Mouse (Mus musculus): ENCODE measurements around the gene Bmp8a. TPM values are rescaled to one million over a fixed set of nuclear protein-coding genes. Genes with fewer than 3 reads are reported as not detected.
"Not testable (repeated sequence)": the region's sequence is repeated elsewhere in the genome, so short reads cannot be mapped to it uniquely, and the experiment has no call there.

Gene Bmp8a
- total and polyA plus RNA-seq, 2 experiments from 2014 or later, result 0.15 to 0.90 TPM

GRCm38 (mm10) chr4:123286790-123287189 is 56.3 kb downstream of the Bmp8a start:
- Histone ChIP-seq H3K27me3 (ENCODE audit: insufficient read depth, low read length) (no peaks in the 10 kb centered on the region), H3K9ac (no peak overlapping the region), H3K4me3 (ENCODE audit: low read depth, low read length) (no peak overlapping the region), H3K27ac (ENCODE audit: low read depth, low read length) (no peak overlapping the region), H3K4me2 (ENCODE audit: low read depth) (no peak overlapping the region), H3K9me3 (ENCODE audit: low read length) (no peaks in the 10 kb centered on the region), H3K4me1 (ENCODE audit: insufficient read depth) (peaks cover 21% of the 10 kb centered on the region), H3K36me3 (ENCODE audit: insufficient read depth) (peaks cover 40% of the 10 kb centered on the region)
- DNase-seq (no peak), ATAC-seq (no peak)
- TF ChIP-seq CTCF (IDR thresholded peaks at IDR 0.05; ENCODE audit: low read depth), result no peak
- 93% methylated on average over 2 of the region's 2 CpGs for WGBS

- 0 out of 2 replicates have a peak overlapping the region, but pooled peaks have one; percentile 54 for H3K4me3 ChIP-seq (ENCODE audit: low read depth, low read length)
- no peak for TF ChIP-seq CTCF (IDR thresholded peaks at IDR 0.05; ENCODE audit: low read depth)
- no peak overlapping the region for H3K9ac ChIP-seq
- H3K4me1 ChIP-seq (ENCODE audit: insufficient read depth), result peaks cover 21% of the 10 kb centered on the region
- H3K4me2 ChIP-seq (ENCODE audit: low read depth), result peak overlapping the region; percentile 86
- H3K27ac ChIP-seq (ENCODE audit: low read depth, low read length), result no peak overlapping the region
- no peaks in the 10 kb centered on the region for H3K27me3 ChIP-seq (ENCODE audit: insufficient read depth, low read length)
- no peaks in the 10 kb centered on the region for H3K9me3 ChIP-seq (ENCODE audit: low read length)
- ATAC-seq (no peak), DNase-seq (no peak)
- 76% methylated on average over 6 of the region's 6 CpGs for WGBS
- peaks cover 27% of the 10 kb centered on the region for H3K36me3 ChIP-seq (ENCODE audit: insufficient read depth)
Observed at GRCm38 (mm10) chr4:123284731-123285624, 58.1 kb downstream of the Bmp8a start.

DNA sequence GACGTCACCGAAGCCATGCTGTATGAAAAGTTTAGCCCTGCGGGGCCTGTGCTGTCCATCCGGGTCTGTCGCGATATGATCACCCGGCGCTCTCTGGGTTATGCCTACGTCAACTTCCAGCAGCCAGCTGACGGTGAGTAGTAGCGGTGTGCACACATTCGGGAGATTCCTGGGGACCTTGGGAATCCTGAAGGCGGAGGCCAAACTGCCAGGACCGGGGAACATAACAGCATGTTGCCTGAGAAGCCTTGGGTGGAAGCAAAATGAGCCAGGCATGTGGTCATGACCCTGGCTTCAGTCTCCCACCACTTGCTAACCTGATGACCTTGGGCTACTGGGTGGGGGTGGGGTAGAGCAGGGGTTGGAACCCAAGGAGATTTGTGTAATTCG is 59.4 kb downstream of the Bmp8a start:
- H3K36me3 ChIP-seq (ENCODE audit: insufficient read depth), result peaks cover 14% of the 10 kb centered on the region
- H3K9ac ChIP-seq, result peak overlapping the region; percentile 72
- ATAC-seq, result peak; percentile 42
- peak; percentile 26 for DNase-seq
- peak overlapping the region; percentile 86 for H3K4me2 ChIP-seq (ENCODE audit: low read depth)
- WGBS, result under 1% methylated on average over 12 of the region's 15 CpGs
- peak overlapping the region; percentile 54 for H3K4me3 ChIP-seq (ENCODE audit: low read depth, low read length)
- not testable (repeated sequence) for H3K9me3 ChIP-seq (ENCODE audit: low read length); H3K27ac ChIP-seq (ENCODE audit: low read depth, low read length); H3K27me3 ChIP-seq (ENCODE audit: insufficient read depth, low read length)
- peaks cover 21% of the 10 kb centered on the region for H3K4me1 ChIP-seq (ENCODE audit: insufficient read depth)

DNA sequence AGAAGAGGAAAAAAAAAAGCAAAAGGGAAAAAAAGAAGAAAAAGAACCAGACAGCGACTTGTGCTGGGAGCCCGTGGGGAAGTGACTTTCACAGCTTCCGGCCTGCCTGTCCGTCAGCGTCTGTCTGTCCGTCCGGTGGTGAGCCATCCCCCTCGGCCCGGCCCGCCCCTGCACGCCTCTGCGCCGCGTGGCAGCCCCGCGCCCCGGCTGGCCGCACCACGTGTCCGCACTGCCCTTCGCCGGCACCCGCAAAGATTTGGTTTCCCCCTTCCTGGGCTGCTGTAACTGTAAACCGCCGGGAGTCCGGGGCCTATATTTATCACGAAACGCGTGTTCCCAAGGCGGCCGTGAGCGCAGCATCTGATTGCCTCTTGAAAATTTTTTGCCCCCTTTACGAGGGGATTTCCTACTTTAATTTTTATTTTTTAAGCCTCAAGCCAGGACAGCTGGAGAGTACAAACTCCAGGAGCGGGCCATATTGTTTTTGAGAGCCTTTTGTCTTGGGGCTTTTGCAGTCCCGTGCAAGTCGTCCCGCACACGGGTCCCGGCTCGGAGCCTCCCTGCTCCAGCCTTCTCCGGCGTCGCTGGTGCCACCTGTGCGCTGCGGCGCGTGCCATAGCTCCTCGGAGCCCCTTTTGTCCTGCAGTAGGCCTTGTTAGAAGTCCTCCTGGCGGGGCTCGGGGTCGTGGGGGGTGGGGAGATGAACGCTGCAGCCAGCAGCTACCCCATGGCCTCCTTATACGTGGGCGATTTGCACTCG is 60.0 kb downstream of the Bmp8a start:
- DNase-seq (peak; percentile 24), ATAC-seq (peak; percentile 74)
- H3K9me3 ChIP-seq (ENCODE audit: low read length); H3K27me3 ChIP-seq (ENCODE audit: insufficient read depth, low read length); H3K36me3 ChIP-seq (ENCODE audit: insufficient read depth): not testable (repeated sequence)
- H3K4me2 ChIP-seq (ENCODE audit: low read depth), result peak overlapping the region; percentile 86
- peak overlapping the region; percentile 54 for H3K4me3 ChIP-seq (ENCODE audit: low read depth, low read length)
- H3K4me1 ChIP-seq (ENCODE audit: insufficient read depth), result peaks cover 21% of the 10 kb centered on the region
- H3K27ac ChIP-seq (ENCODE audit: low read depth, low read length), result peak overlapping the region; percentile 70; the same call in 1 of the 2 replicates
- H3K9ac ChIP-seq, result peak overlapping the region; percentile 72
- 3% methylated on average over 39 of the region's 55 CpGs for WGBS

GRCm38 (mm10) chr4:123282500-123282899 is 60.6 kb downstream of the Bmp8a start:
- Histone ChIP-seq H3K27ac (ENCODE audit: low read depth, low read length) (peak overlapping the region; percentile 70; the same call in 1 of the 2 replicates), H3K4me3 (ENCODE audit: low read depth, low read length) (peak overlapping the region; percentile 54), H3K4me1 (ENCODE audit: insufficient read depth) (peaks cover 21% of the 10 kb centered on the region), H3K27me3 (ENCODE audit: insufficient read depth, low read length) (no peaks in the 10 kb centered on the region), H3K4me2 (ENCODE audit: low read depth) (peak overlapping the region; percentile 86), H3K9me3 (ENCODE audit: low read length) (no peaks in the 10 kb centered on the region), H3K36me3 (ENCODE audit: insufficient read depth) (peaks cover 6% of the 10 kb centered on the region), H3K9ac (peak overlapping the region; percentile 72)
- peak; percentile 89 for TF ChIP-seq CTCF (IDR thresholded peaks at IDR 0.05; ENCODE audit: low read depth)
- DNase-seq, result peak; percentile 85
- peak; percentile 90 for ATAC-seq
- WGBS, result 2% methylated on average over 25 of the region's 25 CpGs

- no peaks in the 10 kb centered on the region for H3K27me3 ChIP-seq (ENCODE audit: insufficient read depth, low read length)
- no peak for ATAC-seq
Observed at GRCm38 (mm10) chr4:123280117-123280516, 62.9 kb downstream of the Bmp8a start.

GRCm38 (mm10) chr4:123271063-123271462 is 72.0 kb downstream of the Bmp8a start:
- no peak overlapping the region for H3K4me3 ChIP-seq (ENCODE audit: low read depth, low read length)
- no peaks in the 10 kb centered on the region for H3K9me3 ChIP-seq (ENCODE audit: low read length)
- 92% methylated on average over 3 of the region's 3 CpGs for WGBS
- DNase-seq, result no peak
- H3K4me1 ChIP-seq (ENCODE audit: insufficient read depth), result no peaks in the 10 kb centered on the region
- H3K9ac ChIP-seq, result no peak overlapping the region
- TF ChIP-seq CTCF (IDR thresholded peaks at IDR 0.05; ENCODE audit: low read depth), result no peak
- H3K27ac ChIP-seq (ENCODE audit: low read depth, low read length), result no peak overlapping the region
- H3K36me3 ChIP-seq (ENCODE audit: insufficient read depth), result no peaks in the 10 kb centered on the region
- no peak overlapping the region for H3K4me2 ChIP-seq (ENCODE audit: low read depth)
- H3K27me3 ChIP-seq (ENCODE audit: insufficient read depth, low read length), result no peaks in the 10 kb centered on the region
- ATAC-seq, result no peak

More at GRCm38 (mm10) chr4:123280117-123280516, 62.9 kb downstream of the Bmp8a start:
- TF ChIP-seq CTCF (IDR thresholded peaks at IDR 0.05; ENCODE audit: low read depth), result no peak
- Histone ChIP-seq H3K36me3 (ENCODE audit: insufficient read depth) (no peaks in the 10 kb centered on the region), H3K4me2 (ENCODE audit: low read depth) (no peak overlapping the region), H3K27ac (ENCODE audit: low read depth, low read length) (no peak overlapping the region), H3K4me1 (ENCODE audit: insufficient read depth) (peaks cover 15% of the 10 kb centered on the region), H3K4me3 (ENCODE audit: low read depth, low read length) (no peak overlapping the region), H3K9me3 (ENCODE audit: low read length) (no peaks in the 10 kb centered on the region), H3K9ac (no peak overlapping the region)
- no peak for DNase-seq
- WGBS, result 83% methylated on average over 3 of the region's 3 CpGs

Other genes with a start within 250 kb of the Bmp8a start
- gene Bmp8b, start 238.1 kb downstream of the Bmp8a start, total RNA-seq (2014; rRNA removed), result 0.31 and 0.62 TPM in 2 replicates
- 0.15 and 0.40 TPM in 2 replicates for gene Bmp8b, start 238.1 kb downstream of the Bmp8a start, polyA plus RNA-seq (2015; fragmentation: Nextera tagmentation; extraction: Ambion mirVana)
- gene Oxct2b, start 227.0 kb downstream of the Bmp8a start, total RNA-seq (2014; rRNA removed), result 0.62 TPM in 2 replicates
- gene Oxct2b, start 227.0 kb downstream of the Bmp8a start, polyA plus RNA-seq (2015; fragmentation: Nextera tagmentation; extraction: Ambion mirVana), result 0.33 and 0.34 TPM in 2 replicates
- 28.9 and 34.2 TPM in 2 replicates for gene Ppie, start 203.3 kb downstream of the Bmp8a start, total RNA-seq (2014; rRNA removed)
- gene Ppie, start 203.3 kb downstream of the Bmp8a start, polyA plus RNA-seq (2015; fragmentation: Nextera tagmentation; extraction: Ambion mirVana), result 47.7 and 53.6 TPM in 2 replicates
- 57.1 and 58.5 TPM in 2 replicates for gene Hpcal4, start 160.0 kb downstream of the Bmp8a start, total RNA-seq (2014; rRNA removed)
- 45.5 and 78.1 TPM in 2 replicates for gene Hpcal4, start 160.0 kb downstream of the Bmp8a start, polyA plus RNA-seq (2015; fragmentation: Nextera tagmentation; extraction: Ambion mirVana)
- gene Nt5c1a, start 141.7 kb downstream of the Bmp8a start, total RNA-seq (2014; rRNA removed), result 2.4 and 3.4 TPM in 2 replicates
- gene Nt5c1a, start 141.7 kb downstream of the Bmp8a start, polyA plus RNA-seq (2015; fragmentation: Nextera tagmentation; extraction: Ambion mirVana), result 0.26 and 0.33 TPM in 2 replicates
- gene Heyl, start 109.7 kb downstream of the Bmp8a start, total RNA-seq (2014; rRNA removed), result 3.6 and 6.3 TPM in 2 replicates
- 4.2 and 4.6 TPM in 2 replicates for gene Heyl, start 109.7 kb downstream of the Bmp8a start, polyA plus RNA-seq (2015; fragmentation: Nextera tagmentation; extraction: Ambion mirVana)
- gene Pabpc4, start 80.9 kb downstream of the Bmp8a start, total RNA-seq (2014; rRNA removed), result 83.7 and 92.6 TPM in 2 replicates
- gene Pabpc4, start 80.9 kb downstream of the Bmp8a start, polyA plus RNA-seq (2015; fragmentation: Nextera tagmentation; extraction: Ambion mirVana), result 24.8 and 28.2 TPM in 2 replicates
- 0.15 and 0.19 TPM in 2 replicates for gene Oxct2a, start 19.6 kb downstream of the Bmp8a start, total RNA-seq (2014; rRNA removed)
- gene Oxct2a, start 19.6 kb downstream of the Bmp8a start, polyA plus RNA-seq (2015; fragmentation: Nextera tagmentation; extraction: Ambion mirVana), result 0.08 TPM in 1 of 2 replicates, not detected in the other